Mouse (Mus musculus) adrenal gland, adult 2 months (tissue): ENCODE data around the gene Myo1g. TPM values are rescaled to one million over a fixed set of nuclear protein-coding genes. Genes with fewer than 3 reads are reported as not detected.

ENCODE experiments used
- DNase-seq: peaks from one replicate; pipeline ENCODE4 v3.0.0; 2021
- polyA plus RNA-seq: library from polyadenylated mRNA; depleted of rRNA; stranded (reverse); fragments of >200 nt; gene quantifications from 2 replicates; pipeline ENCODE4 v1.2.3, GENCODE M21; 2012
- total RNA-seq, 2 experiments: library from RNA; stranded (reverse); gene quantifications; 2 replicates each; pipeline ENCODE4 v1.2.3; 2021

Myo1g gene
- total and polyA plus RNA-seq, 3 experiments, result 2.1 to 3.8 (median 2.6) TPM

GRCm38 (mm10) chr11:6488041-6488684 lies 32.6 kb downstream of the Myo1g start:
- DNase-seq, result no peak

GRCm38 (mm10) chr11:6487496-6487895 lies 33.3 kb downstream of the Myo1g start:
- DNase-seq, result no peak

- DNase-seq, result no peak
Measured at GRCm38 (mm10) chr11:6486916-6487315, 33.8 kb downstream of the Myo1g start.

GRCm38 (mm10) chr11:6484244-6484959 lies 36.4 kb downstream of the Myo1g start:
- DNase-seq, result no peak

- no peak for DNase-seq
Measured at GRCm38 (mm10) chr11:6483103-6483502, 37.7 kb downstream of the Myo1g start.

- no peak for DNase-seq
Measured at GRCm38 (mm10) chr11:6481669-6482185, 39.0 kb downstream of the Myo1g start.

- DNase-seq, result no peak
Measured at GRCm38 (mm10) chr11:6480681-6481405, 39.9 kb downstream of the Myo1g start.

- DNase-seq, result no peak
Measured at GRCm38 (mm10) chr11:6480191-6480590, 40.6 kb downstream of the Myo1g start.

- DNase-seq, result no peak
Measured at GRCm38 (mm10) chr11:6479231-6479630, 41.5 kb downstream of the Myo1g start.

GRCm38 (mm10) chr11:6477350-6477749 lies 43.4 kb downstream of the Myo1g start:
- DNase-seq, result no peak

- no peak for DNase-seq
Measured at GRCm38 (mm10) chr11:6476876-6477275, 43.9 kb downstream of the Myo1g start.

- DNase-seq, result peak; percentile 95
Measured at GRCm38 (mm10) chr11:6475867-6476484, 44.8 kb downstream of the Myo1g start, which contains the start of gene Purb. TSS of gene Purb (minus strand) at chr11:6475917.

- peak; percentile 80 for DNase-seq
Measured at GRCm38 (mm10) chr11:6474874-6475731, 45.7 kb downstream of the Myo1g start.

GRCm38 (mm10) chr11:6474381-6474780 lies 46.4 kb downstream of the Myo1g start:
- no peak for DNase-seq

- DNase-seq, result no peak
Measured at GRCm38 (mm10) chr11:6472076-6472475, 48.7 kb downstream of the Myo1g start.

- DNase-seq, result no peak
Measured at GRCm38 (mm10) chr11:6471493-6471892, 49.3 kb downstream of the Myo1g start.

- DNase-seq, result no peak
Measured at GRCm38 (mm10) chr11:6471054-6471453, 49.7 kb downstream of the Myo1g start.

- peak; percentile 74 for DNase-seq
Measured at GRCm38 (mm10) chr11:6468541-6468940, 52.2 kb downstream of the Myo1g start.

- DNase-seq, result peak; percentile 52
Measured at GRCm38 (mm10) chr11:6465122-6465521, 55.6 kb downstream of the Myo1g start.

GRCm38 (mm10) chr11:6463159-6463837 lies 57.5 kb downstream of the Myo1g start:
- DNase-seq, result no peak
